Mouse (Mus musculus): ENCODE results near the gene Gldn. TPM values are rescaled to one million over a fixed set of nuclear protein-coding genes. Genes with fewer than 3 reads are reported as not detected.

The Gldn gene
- polyA plus RNA-seq, 1 experiment = not detected

GRCm38 (mm10) chr9:54269987-54270386 is 16.3 kb upstream of the Gldn start:
- Histone ChIP-seq H3K79me2 (ENCODE audit: control insufficient read depth, insufficient read depth) (no peaks in the 10 kb centered on the region), H3K36me3 (ENCODE audit: control insufficient read depth, insufficient read depth) (no peaks in the 10 kb centered on the region), H3K27me3 (ENCODE audit: control insufficient read depth, insufficient read depth, insufficient read length) (no peaks in the 10 kb centered on the region), H3K4me3 (no peak overlapping the region), H3ac (ENCODE audit: control insufficient read depth, insufficient read length) (no peak overlapping the region), H3K4me2 (ENCODE audit: low read depth) (no peak overlapping the region)
- TF ChIP-seq TCF3 (IDR thresholded peaks at IDR 0.05; ENCODE audit: insufficient read length, low read depth) (no peak), USF1 (IDR thresholded peaks at IDR 0.05; ENCODE audit: low read depth) (no peak), CEBPB (IDR thresholded peaks at IDR 0.05; ENCODE audit: insufficient read depth, poor library complexity, severe bottlenecking) (no peak), MYOD1 (IDR thresholded peaks at IDR 0.05; ENCODE audit: control insufficient read depth in 1 of 3, insufficient read length in 2 of 3, low read depth in 2 of 3) (peak in 2 of 3 experiments; percentile 35 to 65)

DNA sequence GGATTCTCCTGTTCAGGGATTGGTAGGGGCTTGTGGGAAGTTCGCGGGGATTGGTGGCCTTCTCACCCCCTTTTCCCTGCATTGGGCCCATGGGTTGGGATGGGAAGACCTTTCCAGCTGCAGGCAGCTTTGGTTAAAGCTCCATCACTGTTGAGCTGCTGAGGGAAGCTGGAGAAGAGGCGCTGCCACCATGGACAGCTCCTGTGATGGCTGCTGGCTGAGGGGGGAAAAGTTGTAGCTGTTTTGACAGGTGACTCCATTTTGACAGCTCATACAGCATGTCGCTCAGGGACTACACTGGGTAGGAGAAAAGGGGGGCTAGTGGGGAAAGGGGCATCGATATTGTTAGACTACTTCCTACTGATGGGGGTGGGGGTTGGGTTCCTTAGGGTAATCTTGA is 15.4 kb upstream of the Gldn start:
- Histone ChIP-seq H3K27me3 (ENCODE audit: control insufficient read depth, insufficient read depth, insufficient read length) (no peaks in the 10 kb centered on the region), H3K36me3 (ENCODE audit: control insufficient read depth, insufficient read depth) (no peaks in the 10 kb centered on the region), H3K4me2 (ENCODE audit: low read depth) (no peak overlapping the region), H3K4me3 (no peak overlapping the region), H3ac (ENCODE audit: control insufficient read depth, insufficient read length) (no peak overlapping the region), H3K79me2 (ENCODE audit: control insufficient read depth, insufficient read depth) (no peaks in the 10 kb centered on the region)
- TF ChIP-seq E2F4 (IDR thresholded peaks at IDR 0.05; ENCODE audit: insufficient read depth) (no peak), REST (IDR thresholded peaks at IDR 0.05; ENCODE audit: insufficient read depth, insufficient read length) (peak; percentile 77)

- Histone ChIP-seq H3K4me3 (no peak overlapping the region), H3K27me3 (ENCODE audit: control insufficient read depth, insufficient read depth, insufficient read length) (no peaks in the 10 kb centered on the region), H3K79me2 (ENCODE audit: control insufficient read depth, insufficient read depth) (no peaks in the 10 kb centered on the region), H3K4me2 (ENCODE audit: low read depth) (no peak overlapping the region), H3K36me3 (ENCODE audit: control insufficient read depth, insufficient read depth) (no peaks in the 10 kb centered on the region), H3ac (ENCODE audit: control insufficient read depth, insufficient read length) (no peak overlapping the region)
- TF ChIP-seq MAX (IDR thresholded peaks at IDR 0.05; ENCODE audit: low read depth) (no peak), CEBPB (IDR thresholded peaks at IDR 0.05; ENCODE audit: insufficient read depth, poor library complexity, severe bottlenecking) (no peak), MYOG (IDR thresholded peaks at IDR 0.05; ENCODE audit: control insufficient read depth in 1 of 3, insufficient read depth in 1 of 3, insufficient read length in 2 of 3, low read depth in 2 of 3) (no peak), MYOD1 (IDR thresholded peaks at IDR 0.05; ENCODE audit: control insufficient read depth in 1 of 3, insufficient read length in 2 of 3, low read depth in 2 of 3) (no peak), POLR2AphosphoS2 (IDR thresholded peaks at IDR 0.05; ENCODE audit: insufficient read length, low read depth) (no peak), SRF (IDR thresholded peaks at IDR 0.05; ENCODE audit: control insufficient read depth, insufficient read length, low read depth) (no peak), REST (IDR thresholded peaks at IDR 0.05; ENCODE audit: insufficient read depth, insufficient read length) (no peak), TCF3 (IDR thresholded peaks at IDR 0.05; ENCODE audit: insufficient read length, low read depth) (no peak), E2F4 (IDR thresholded peaks at IDR 0.05; ENCODE audit: insufficient read depth) (no peak), USF1 (IDR thresholded peaks at IDR 0.05; ENCODE audit: low read depth) (no peak), TCF12 (IDR thresholded peaks at IDR 0.05; ENCODE audit: insufficient read depth, poor library complexity, severe bottlenecking) (no peak), POLR2A (IDR thresholded peaks at IDR 0.05; ENCODE audit: insufficient read length, low read depth) (no peak)
Observed at GRCm38 (mm10) chr9:54275283-54275682, 11.0 kb upstream of the Gldn start.

- no peaks in the 10 kb centered on the region for H3K36me3 ChIP-seq (ENCODE audit: control insufficient read depth, insufficient read depth)
- H3K4me3 ChIP-seq = no peak overlapping the region
- TF ChIP-seq USF1 (IDR thresholded peaks at IDR 0.05; ENCODE audit: low read depth) (no peak), CEBPB (IDR thresholded peaks at IDR 0.05; ENCODE audit: insufficient read depth, poor library complexity, severe bottlenecking) (no peak), REST (IDR thresholded peaks at IDR 0.05; ENCODE audit: insufficient read depth, insufficient read length) (no peak), MAX (IDR thresholded peaks at IDR 0.05; ENCODE audit: low read depth) (no peak), MYOD1 (IDR thresholded peaks at IDR 0.05; ENCODE audit: control insufficient read depth in 1 of 3, insufficient read length in 2 of 3, low read depth in 2 of 3) (no peak), TCF3 (IDR thresholded peaks at IDR 0.05; ENCODE audit: insufficient read length, low read depth) (no peak), E2F4 (IDR thresholded peaks at IDR 0.05; ENCODE audit: insufficient read depth) (no peak), POLR2A (IDR thresholded peaks at IDR 0.05; ENCODE audit: insufficient read length, low read depth) (no peak), POLR2AphosphoS2 (IDR thresholded peaks at IDR 0.05; ENCODE audit: insufficient read length, low read depth) (no peak), SRF (IDR thresholded peaks at IDR 0.05; ENCODE audit: control insufficient read depth, insufficient read length, low read depth) (no peak), MYOG (IDR thresholded peaks at IDR 0.05; ENCODE audit: control insufficient read depth in 1 of 3, insufficient read depth in 1 of 3, insufficient read length in 2 of 3, low read depth in 2 of 3) (no peak), TCF12 (IDR thresholded peaks at IDR 0.05; ENCODE audit: insufficient read depth, poor library complexity, severe bottlenecking) (no peak)
- H3K4me2 ChIP-seq (ENCODE audit: low read depth) = no peak overlapping the region
- H3K27me3 ChIP-seq (ENCODE audit: control insufficient read depth, insufficient read depth, insufficient read length) = no peaks in the 10 kb centered on the region
- H3ac ChIP-seq (ENCODE audit: control insufficient read depth, insufficient read length) = no peak overlapping the region
- no peaks in the 10 kb centered on the region for H3K79me2 ChIP-seq (ENCODE audit: control insufficient read depth, insufficient read depth)
Observed at GRCm38 (mm10) chr9:54279046-54279589, 7.2 kb upstream of the Gldn start.

DNA sequence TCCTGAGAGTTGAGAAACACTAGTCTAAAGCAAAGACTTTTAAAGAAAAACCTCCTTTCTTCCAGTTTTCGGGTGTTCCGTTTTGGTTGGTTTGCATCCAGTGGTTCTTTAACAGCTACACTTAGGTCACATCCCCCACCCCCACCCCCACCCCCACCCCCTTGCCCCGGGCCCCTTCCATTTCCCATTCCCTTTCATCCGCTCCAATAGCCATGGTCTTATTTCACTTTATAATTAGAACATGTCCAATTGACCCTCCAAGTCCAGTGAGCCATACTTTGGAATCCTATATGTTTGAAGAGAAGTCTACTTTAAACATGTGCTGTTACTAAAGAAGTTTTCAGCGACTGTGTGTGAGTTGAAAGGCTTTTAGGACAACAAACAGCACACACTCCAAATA is 1.5 kb downstream of the Gldn start:
- Histone ChIP-seq H3K36me3 (ENCODE audit: control insufficient read depth, insufficient read depth) (no peaks in the 10 kb centered on the region), H3K79me2 (ENCODE audit: control insufficient read depth, insufficient read depth) (no peaks in the 10 kb centered on the region), H3K27me3 (ENCODE audit: control insufficient read depth, insufficient read depth, insufficient read length) (peaks cover 9% of the 10 kb centered on the region), H3K4me2 (ENCODE audit: low read depth) (no peak overlapping the region), H3ac (ENCODE audit: control insufficient read depth, insufficient read length) (no peak overlapping the region), H3K4me3 (no peak overlapping the region)
- TF ChIP-seq TCF3 (IDR thresholded peaks at IDR 0.05; ENCODE audit: insufficient read length, low read depth) (no peak), MYOG (IDR thresholded peaks at IDR 0.05; ENCODE audit: control insufficient read depth in 1 of 3, insufficient read depth in 1 of 3, insufficient read length in 2 of 3, low read depth in 2 of 3) (no peak), E2F4 (IDR thresholded peaks at IDR 0.05; ENCODE audit: insufficient read depth) (no peak), SRF (IDR thresholded peaks at IDR 0.05; ENCODE audit: control insufficient read depth, insufficient read length, low read depth) (no peak), MAX (IDR thresholded peaks at IDR 0.05; ENCODE audit: low read depth) (no peak), MYOD1 (IDR thresholded peaks at IDR 0.05; ENCODE audit: control insufficient read depth in 1 of 3, insufficient read length in 2 of 3, low read depth in 2 of 3) (no peak)
